Mouse (Mus musculus): Measurements from ENCODE around the gene Slc25a34. TPM values are rescaled to one million over a fixed set of nuclear protein-coding genes. Genes with fewer than 3 reads are reported as not detected.

Gene Slc25a34
- total and polyA plus RNA-seq, 2 experiments from 2014 or later: 17.9 to 56.2 TPM

DNA sequence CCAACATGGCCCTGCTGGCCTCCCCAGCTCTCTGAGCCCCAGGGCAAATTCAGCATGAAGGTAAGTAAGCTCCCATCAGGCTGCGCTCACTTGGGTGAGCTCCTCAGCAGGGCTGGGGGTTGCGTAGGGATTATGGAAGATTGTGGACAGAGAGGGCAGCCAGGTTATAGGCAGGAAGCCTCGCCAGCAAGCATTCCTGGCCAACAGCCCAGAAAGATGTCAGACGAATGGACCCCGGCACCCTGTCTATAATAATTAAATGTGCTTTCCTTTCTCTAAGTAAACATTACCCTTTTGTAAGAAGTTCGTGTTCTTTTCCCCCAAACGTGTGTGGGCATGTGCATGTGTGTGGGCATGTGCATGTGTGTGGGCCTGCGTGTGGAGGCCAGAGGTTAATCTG, 19.1 kb downstream of the Slc25a34 start:
- Histone ChIP-seq H3K9me3 (replicated peaks; ENCODE audit: control insufficient read depth, low read length) (no peaks in the 10 kb centered on the region), H3K4me3 (ENCODE audit: low read depth, low read length) (no peak overlapping the region), H3K36me3 (replicated peaks; ENCODE audit: control insufficient read depth, insufficient read depth, low read length) (no peaks in the 10 kb centered on the region), H3K4me1 (ENCODE audit: control insufficient read depth, insufficient read depth) (peaks cover 36% of the 10 kb centered on the region), H3K9ac (replicated peaks; ENCODE audit: low read depth, low read length) (peak overlapping the region; percentile 34; the same call in 1 of the 2 replicates), H3K27me3 (ENCODE audit: control insufficient read depth, insufficient read depth, low read length) (no peaks in the 10 kb centered on the region), H3K4me2 (ENCODE audit: low read depth, low read length) (no peak overlapping the region), H3K27ac (ENCODE audit: low read depth) (peak overlapping the region; percentile 47)
- ATAC-seq (ENCODE audit: insufficient read depth, low read depth): no peak
- 24% methylated on average over 8 of the region's 8 CpGs for WGBS
- peak; percentile 69 for DNase-seq (ENCODE audit: low spot score)
- TF ChIP-seq EP300 (IDR thresholded peaks at IDR 0.05; ENCODE audit: low read depth) (no peak), CTCF (IDR thresholded peaks at IDR 0.05; ENCODE audit: low read depth) (no peak)

GRCm38 (mm10) chr4:141603921-141604320, 19.7 kb downstream of the Slc25a34 start:
- H3K27ac ChIP-seq (ENCODE audit: low read depth): peak overlapping the region; percentile 47
- no peaks in the 10 kb centered on the region for H3K27me3 ChIP-seq (ENCODE audit: control insufficient read depth, insufficient read depth, low read length)
- no peak for TF ChIP-seq EP300 (IDR thresholded peaks at IDR 0.05; ENCODE audit: low read depth)
- no peak for TF ChIP-seq CTCF (IDR thresholded peaks at IDR 0.05; ENCODE audit: low read depth)
- H3K9ac ChIP-seq (replicated peaks; ENCODE audit: low read depth, low read length): no peak overlapping the region
- no peak overlapping the region for H3K4me3 ChIP-seq (ENCODE audit: low read depth, low read length)
- no peak for DNase-seq (ENCODE audit: low spot score)
- no peak overlapping the region for H3K4me2 ChIP-seq (ENCODE audit: low read depth, low read length)
- ATAC-seq (ENCODE audit: insufficient read depth, low read depth): no peak
- peaks cover 36% of the 10 kb centered on the region for H3K4me1 ChIP-seq (ENCODE audit: control insufficient read depth, insufficient read depth)
- H3K9me3 ChIP-seq (replicated peaks; ENCODE audit: control insufficient read depth, low read length): no peaks in the 10 kb centered on the region
- 62% methylated on average over 4 of the region's 4 CpGs for WGBS
- H3K36me3 ChIP-seq (replicated peaks; ENCODE audit: control insufficient read depth, insufficient read depth, low read length): no peaks in the 10 kb centered on the region

- Histone ChIP-seq H3K4me3 (ENCODE audit: low read depth, low read length) (no peak overlapping the region), H3K4me2 (ENCODE audit: low read depth, low read length) (no peak overlapping the region), H3K36me3 (replicated peaks; ENCODE audit: control insufficient read depth, insufficient read depth, low read length) (no peaks in the 10 kb centered on the region), H3K9ac (replicated peaks; ENCODE audit: low read depth, low read length) (no peak overlapping the region), H3K27me3 (ENCODE audit: control insufficient read depth, insufficient read depth, low read length) (no peaks in the 10 kb centered on the region), H3K4me1 (ENCODE audit: control insufficient read depth, insufficient read depth) (peaks cover 44% of the 10 kb centered on the region), H3K9me3 (replicated peaks; ENCODE audit: control insufficient read depth, low read length) (no peaks in the 10 kb centered on the region), H3K27ac (ENCODE audit: low read depth) (peak overlapping the region; percentile 68)
- ATAC-seq (ENCODE audit: insufficient read depth, low read depth) (no peak), DNase-seq (ENCODE audit: low spot score) (peak; percentile 44)
- TF ChIP-seq EP300 (IDR thresholded peaks at IDR 0.05; ENCODE audit: low read depth) (no peak), CTCF (IDR thresholded peaks at IDR 0.05; ENCODE audit: low read depth) (peak; percentile 28)
- WGBS: 58% methylated on average over 11 of the region's 11 CpGs
Observed at GRCm38 (mm10) chr4:141602523-141603223, 20.9 kb downstream of the Slc25a34 start.

- H3K4me2 ChIP-seq (ENCODE audit: low read depth, low read length): no peak overlapping the region
- H3K9ac ChIP-seq (replicated peaks; ENCODE audit: low read depth, low read length): no peak overlapping the region
- 59% methylated on average over 12 of the region's 12 CpGs for WGBS
- peaks cover 51% of the 10 kb centered on the region for H3K4me1 ChIP-seq (ENCODE audit: control insufficient read depth, insufficient read depth)
- H3K9me3 ChIP-seq (replicated peaks; ENCODE audit: control insufficient read depth, low read length): no peaks in the 10 kb centered on the region
- peak overlapping the region; percentile 68; the same call in 1 of the 2 replicates for H3K27ac ChIP-seq (ENCODE audit: low read depth)
- no peak for TF ChIP-seq EP300 (IDR thresholded peaks at IDR 0.05; ENCODE audit: low read depth)
- peak; percentile 28 for TF ChIP-seq CTCF (IDR thresholded peaks at IDR 0.05; ENCODE audit: low read depth)
- DNase-seq (ENCODE audit: low spot score) (no peak), ATAC-seq (ENCODE audit: insufficient read depth, low read depth) (no peak)
- H3K4me3 ChIP-seq (ENCODE audit: low read depth, low read length): no peak overlapping the region
- no peaks in the 10 kb centered on the region for H3K36me3 ChIP-seq (replicated peaks; ENCODE audit: control insufficient read depth, insufficient read depth, low read length)
- no peaks in the 10 kb centered on the region for H3K27me3 ChIP-seq (ENCODE audit: control insufficient read depth, insufficient read depth, low read length)
Observed at GRCm38 (mm10) chr4:141601148-141601862, 22.3 kb downstream of the Slc25a34 start.

GRCm38 (mm10) chr4:141600364-141600763, 23.3 kb downstream of the Slc25a34 start:
- Histone ChIP-seq H3K36me3 (replicated peaks; ENCODE audit: control insufficient read depth, insufficient read depth, low read length) (peaks cover 4% of the 10 kb centered on the region), H3K4me2 (ENCODE audit: low read depth, low read length) (peak overlapping the region; percentile 83; the same call in 1 of the 2 replicates), H3K9me3 (replicated peaks; ENCODE audit: control insufficient read depth, low read length) (no peaks in the 10 kb centered on the region), H3K9ac (replicated peaks; ENCODE audit: low read depth, low read length) (no peak overlapping the region), H3K27ac (ENCODE audit: low read depth) (peak overlapping the region; percentile 86), H3K4me3 (ENCODE audit: low read depth, low read length) (no peak overlapping the region), H3K4me1 (ENCODE audit: control insufficient read depth, insufficient read depth) (peaks cover 51% of the 10 kb centered on the region), H3K27me3 (ENCODE audit: control insufficient read depth, insufficient read depth, low read length) (no peaks in the 10 kb centered on the region)
- WGBS: 48% methylated on average over 6 of the region's 6 CpGs
- TF ChIP-seq EP300 (IDR thresholded peaks at IDR 0.05; ENCODE audit: low read depth): no peak
- TF ChIP-seq CTCF (IDR thresholded peaks at IDR 0.05; ENCODE audit: low read depth): no peak; the same call in 1 of the 2 replicates
- peak; percentile 7 for DNase-seq (ENCODE audit: low spot score)
- no peak for ATAC-seq (ENCODE audit: insufficient read depth, low read depth)

Data from heart, postnatal 0 days (tissue).